Mouse (Mus musculus) kidney, postnatal 0 days (tissue): ENCODE results near the gene Rab21. TPM values are rescaled to one million over a fixed set of nuclear protein-coding genes. Genes with fewer than 3 reads are reported as not detected.
A peak's percentile ranks its signal among the peaks of the same experiment; 100 is the strongest.

ENCODE experiments used
- ATAC-seq: fragments of 200-750 bp; cut with Nextera tagmentation; replicated peaks from 2 replicates; pipeline ENCODE4 v1.8.0; 2017; ENCODE audit warnings: low read depth, moderate number of reproducible peaks, moderate TSS enrichment, moderate library complexity; ENCODE audit not compliant: low FRiP score
- DNase-seq: peaks from one replicate; pipeline ENCODE4 v3.0.0-alpha.2; 2016; ENCODE audit warnings: low spot score
- H3K27ac ChIP-seq: fragments of 300-500 bp; sonication (generic); 2 replicates; pipeline ENCODE4 v1.5.1; 2014; ENCODE audit warnings: mild to moderate bottlenecking
- H3K27me3 ChIP-seq: fragments of 300-500 bp; sonication (generic); 2 replicates; pipeline ENCODE4 v1.6.1; 2014; ENCODE audit warnings: low read length, mixed read lengths; ENCODE audit not compliant: insufficient read depth
- H3K36me3 ChIP-seq: fragments of 300-500 bp; sonication (generic); 2 replicates; pipeline ENCODE4 v1.6.1; 2014; ENCODE audit warnings: low read length, mixed read lengths; ENCODE audit not compliant: insufficient read depth
- H3K4me1 ChIP-seq: fragments of 300-500 bp; sonication (generic); replicated peaks from 2 replicates; pipeline ENCODE4 v1.6.1; 2014; ENCODE audit warnings: antibody characterized with exemption, low read length, mixed read lengths; ENCODE audit not compliant: insufficient read depth
- H3K4me2 ChIP-seq: fragments of 300-500 bp; sonication (generic); 2 replicates; pipeline ENCODE4 v1.6.1; 2014; ENCODE audit warnings: mild to moderate bottlenecking, low read length, moderate library complexity, mixed read lengths
- H3K4me3 ChIP-seq: fragments of 300-500 bp; sonication (generic); replicated peaks from 2 replicates; pipeline ENCODE4 v1.5.1; 2014; ENCODE audit warnings: low read depth, low read length
- H3K9ac ChIP-seq: fragments of 300-500 bp; sonication (generic); 2 replicates; pipeline ENCODE4 v1.6.1; 2014; ENCODE audit warnings: low read depth, low read length
- H3K9me3 ChIP-seq: fragments of 300-500 bp; sonication (generic); replicated peaks from 2 replicates; pipeline ENCODE4 v1.6.1; 2016; ENCODE audit warnings: low read length, inconsistent platforms, mixed read lengths
- CTCF ChIP-seq: IDR thresholded peaks from 2 replicates; pipeline ENCODE4 v1.5.1; 2016; ENCODE audit warnings: antibody characterized with exemption, low read depth, mild to moderate bottlenecking, moderate library complexity
- WGBS: fragments of 180-500 bp; shearing (Covaris S2); extraction: QIAGEN DNeasy Blood & Tissue Kit; methylation state at CpG from one replicate; pipeline ENCODE4 v1.1.7; 2014; 5-methylcytosine and 5-hydroxymethylcytosine counted together
- polyA plus RNA-seq: library from polyadenylated mRNA; unstranded; fragments of >200 nt; fragmentation: Nextera tagmentation; extraction: Ambion mirVana; gene quantifications from 2 replicates; pipeline ENCODE4 v1.2.1, GENCODE M21; 2015

Rab21 gene
- polyA plus RNA-seq, 1 experiment from 2014 or later = 17.8 TPM

- H3K27ac ChIP-seq = no peak overlapping the region
- H3K9me3 ChIP-seq = no peaks in the 10 kb centered on the region
- no peak overlapping the region for H3K4me3 ChIP-seq
- no peak for DNase-seq
- H3K4me1 ChIP-seq = no peaks in the 10 kb centered on the region
- H3K9ac ChIP-seq = no peak overlapping the region
- 73% methylated on average over 8 of the region's 8 CpGs for WGBS
- peaks cover 26% of the 10 kb centered on the region for H3K36me3 ChIP-seq
- H3K27me3 ChIP-seq = no peaks in the 10 kb centered on the region
- H3K4me2 ChIP-seq = no peak overlapping the region
- TF ChIP-seq CTCF = peak; percentile 57
- no peak for ATAC-seq
These were observed 74.3 kb downstream of the Rab21 start for GRCm38 (mm10) chr10:115241082-115241595.

GRCm38 (mm10) chr10:115237931-115238330 is 77.5 kb downstream of the Rab21 start:
- 86% methylated on average over 4 of the region's 4 CpGs for WGBS
- H3K9ac ChIP-seq = no peak overlapping the region
- H3K4me3 ChIP-seq = no peak overlapping the region
- no peak for TF ChIP-seq CTCF
- no peak for DNase-seq
- H3K27ac ChIP-seq = no peak overlapping the region
- ATAC-seq = no peak
- H3K27me3 ChIP-seq = no peaks in the 10 kb centered on the region
- H3K4me2 ChIP-seq = no peak overlapping the region
- H3K9me3 ChIP-seq = no peaks in the 10 kb centered on the region
- peaks cover 33% of the 10 kb centered on the region for H3K36me3 ChIP-seq
- no peaks in the 10 kb centered on the region for H3K4me1 ChIP-seq

Other genes starting within 250 kb of the Rab21 start
- not detected in 2 replicates for gene Tph2, start 130.6 kb downstream of the Rab21 start, polyA plus RNA-seq
- 52.4 and 52.5 TPM in 2 replicates for gene Tbc1d15, start 64.1 kb downstream of the Rab21 start, polyA plus RNA-seq
- 47.4 and 54.5 TPM in 2 replicates for gene Tmem19, start 46.9 kb upstream of the Rab21 start, polyA plus RNA-seq
- 16.5 and 18.9 TPM in 2 replicates for gene Thap2, start 68.8 kb upstream of the Rab21 start, polyA plus RNA-seq
- 14.5 and 15.4 TPM in 2 replicates for gene Zfc3h1, start 69.4 kb upstream of the Rab21 start, polyA plus RNA-seq